Mouse (Mus musculus) ES-Bruce4 (cell line): ENCODE data around the gene Hps3.

Experiments used
- CTCF ChIP-seq: IDR thresholded peaks from one replicate; pipeline ENCODE4 v1.8.1; 2011; ENCODE audit warnings: low read depth, low read length
- EP300 ChIP-seq: IDR thresholded peaks from 2 replicates; pipeline ENCODE4 v1.6.1; 2011; ENCODE audit warnings: low read depth, low read length; ENCODE audit not compliant: insufficient read depth

DNA sequence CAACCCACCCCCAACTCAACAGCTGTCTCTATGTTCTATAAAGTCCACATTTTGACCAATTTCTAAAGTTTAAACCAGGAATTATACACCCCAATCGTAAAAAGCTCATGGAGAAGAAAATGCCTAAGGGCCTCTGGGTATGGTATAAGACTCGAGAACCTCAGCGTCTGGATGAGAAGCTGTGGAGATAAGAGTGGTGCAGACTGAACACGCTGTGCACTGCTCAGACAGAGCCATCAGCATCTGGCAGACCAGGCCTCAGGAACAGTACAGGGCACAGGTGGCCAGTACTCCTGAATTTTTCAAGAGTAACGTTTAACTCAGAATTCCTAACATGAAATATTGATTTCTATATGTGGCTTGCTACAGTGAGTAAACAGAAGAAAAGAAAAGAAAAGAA, 27.4 kb downstream of the Hps3 start:
- TF ChIP-seq EP300 (no peak), CTCF (no peak)
